Mouse (Mus musculus) T-helper 2 cell (primary cell): ENCODE data around the gene Spryd7.
"Not testable (repeated sequence)": the region's sequence is repeated elsewhere in the genome, so short reads cannot be mapped to it uniquely, and the experiment has no call there.

Source experiments
- in situ Hi-C: fragments of 300-600 bp; cut with MboI, MseI; formaldehyde crosslinking; loops from one replicate; pipeline ENCODE4 v1.15.1; 2025; ENCODE audit warnings: high pct_unique_total_duplicates

The Spryd7 gene

DNA sequence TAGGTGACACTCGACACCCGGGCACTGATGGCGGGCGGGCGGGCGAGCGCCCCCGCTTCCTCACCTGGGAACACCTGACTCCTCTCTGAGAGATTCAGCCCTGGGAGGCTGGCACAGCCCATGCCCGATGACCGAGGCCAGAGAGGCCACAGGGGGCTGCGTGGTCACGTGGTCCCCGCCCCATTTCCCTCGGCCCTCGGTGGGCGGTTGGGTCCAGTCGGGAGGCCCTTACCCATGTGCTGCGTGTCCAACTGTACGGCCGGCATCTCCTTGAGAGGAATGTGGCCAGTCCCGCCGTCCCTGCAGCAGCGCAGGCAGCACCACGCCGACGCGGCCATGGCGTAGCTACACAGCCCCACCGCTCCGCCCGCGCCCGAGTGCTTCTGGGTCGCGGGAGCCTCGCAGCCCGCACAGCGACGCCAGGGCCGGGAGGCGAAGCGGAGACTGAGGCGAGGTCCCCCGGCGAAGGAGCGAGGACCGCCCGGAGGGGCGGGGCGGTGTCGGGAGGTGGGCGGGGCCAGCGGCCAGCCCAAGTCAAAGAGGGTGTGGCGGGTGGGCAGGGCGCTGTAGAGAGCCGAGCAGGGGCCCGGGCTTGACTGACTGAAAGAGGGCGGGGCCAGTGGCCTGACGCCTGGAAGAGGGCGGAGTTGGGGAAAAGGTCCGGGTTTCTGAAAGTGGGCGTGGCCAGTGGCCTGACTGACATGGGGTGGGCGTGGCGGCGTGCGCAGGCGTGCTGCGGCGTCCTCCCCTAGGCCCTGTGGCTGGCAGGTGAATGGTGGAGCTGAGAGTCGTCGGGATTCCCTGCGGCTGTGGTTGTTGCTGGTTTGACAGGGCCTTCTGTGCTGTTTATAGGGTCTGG, at the start of gene Spryd7:
Spryd7 (minus strand) TSS at position 598 of the 859 bp plus-strand sequence.
- in situ Hi-C loops = no loop called here

DNA sequence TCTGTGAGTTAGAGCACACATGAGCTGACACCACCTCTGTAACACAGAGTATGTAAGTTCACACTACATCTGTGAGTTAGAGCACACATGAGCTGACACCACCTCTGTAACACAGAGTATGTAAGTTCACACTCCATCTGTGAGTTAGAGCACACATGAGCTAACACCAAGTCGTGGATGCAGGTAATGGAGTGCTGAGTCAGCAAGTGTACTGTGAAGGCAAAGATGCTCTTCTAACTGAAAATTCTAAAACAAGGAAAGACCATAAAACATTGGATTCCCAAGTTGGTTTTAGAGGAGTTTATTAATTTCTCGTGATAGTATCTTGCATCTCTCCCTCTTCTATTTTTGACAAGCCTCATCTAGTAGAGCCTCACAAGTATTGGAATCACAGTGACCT, 49.4 kb upstream of the Spryd7 start:
- in situ Hi-C loops = not testable (repeated sequence)

DNA sequence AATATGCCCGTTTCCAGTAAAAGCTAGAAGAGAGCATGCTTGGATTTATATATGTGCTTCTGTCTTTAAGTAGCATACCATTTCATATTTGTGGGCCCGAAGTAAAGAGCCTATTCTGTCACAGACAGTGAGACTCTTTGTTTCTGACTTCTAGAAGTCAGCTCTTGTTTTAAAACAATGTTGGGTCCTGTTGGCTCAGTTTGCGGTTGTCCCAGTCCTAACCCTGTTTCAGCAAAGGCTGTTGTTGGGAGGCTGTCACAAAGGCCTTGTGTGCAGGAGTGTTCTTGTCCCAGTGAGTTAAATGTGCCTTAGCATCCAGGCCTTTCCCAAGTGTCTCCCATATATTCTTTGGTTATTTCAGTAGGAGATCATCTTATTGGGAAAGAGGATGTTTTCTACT, 47.4 kb upstream of the Spryd7 start:
- in situ Hi-C loops = no loop called here

DNA sequence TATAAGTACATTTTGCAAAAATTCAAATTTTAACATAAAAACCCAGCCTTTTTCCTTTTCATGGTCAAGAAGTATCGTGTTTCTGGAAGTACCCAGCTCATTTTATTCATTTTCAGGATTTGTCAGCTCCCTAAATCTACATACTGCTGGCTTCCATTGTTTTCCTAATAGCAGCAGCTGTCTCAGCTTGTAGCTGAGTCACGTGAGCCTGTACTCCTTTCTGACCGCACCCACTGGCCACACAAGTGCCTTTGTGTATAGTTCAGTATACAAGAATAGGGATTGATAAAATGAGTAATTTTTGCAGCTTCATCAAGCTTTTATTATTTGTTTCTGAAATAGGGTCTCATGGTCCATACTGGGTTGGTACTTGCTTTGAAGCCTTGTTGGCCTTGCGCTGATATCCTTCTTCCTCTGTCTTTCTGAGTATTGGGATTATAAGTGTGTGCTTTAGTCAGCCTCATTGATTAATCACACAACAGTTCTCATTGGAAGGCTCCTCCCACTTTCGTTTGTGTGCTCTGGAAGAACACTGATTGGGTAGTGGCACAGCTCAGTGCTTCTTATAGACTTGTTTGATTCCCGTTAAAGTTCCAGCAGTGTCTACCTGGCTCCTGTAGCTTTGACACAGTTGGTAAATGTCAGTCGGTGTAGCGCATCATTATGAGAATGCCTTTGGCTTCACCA, 46.5 kb upstream of the Spryd7 start:
- in situ Hi-C loops = no loop called here

DNA sequence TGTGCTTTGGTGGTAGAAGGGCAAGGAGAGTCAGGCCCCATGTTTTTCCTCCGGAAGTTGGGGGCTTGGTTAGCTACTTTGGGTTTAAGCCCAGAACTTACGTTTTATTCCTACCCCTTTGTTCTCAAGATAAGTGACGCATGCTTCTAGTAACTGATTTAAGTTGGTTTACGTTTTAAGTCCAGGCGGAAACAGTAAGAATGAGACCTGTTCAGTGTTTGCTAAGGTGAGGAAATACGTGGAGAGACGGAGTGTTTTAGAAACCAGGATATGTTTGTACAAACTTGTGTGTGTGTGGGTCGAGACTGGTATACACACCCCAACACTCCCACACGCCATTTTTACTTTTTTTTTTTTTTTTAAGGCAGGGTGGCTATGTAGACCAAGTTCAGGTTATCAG, 44.7 kb upstream of the Spryd7 start:
- in situ Hi-C loops = no loop called here

DNA sequence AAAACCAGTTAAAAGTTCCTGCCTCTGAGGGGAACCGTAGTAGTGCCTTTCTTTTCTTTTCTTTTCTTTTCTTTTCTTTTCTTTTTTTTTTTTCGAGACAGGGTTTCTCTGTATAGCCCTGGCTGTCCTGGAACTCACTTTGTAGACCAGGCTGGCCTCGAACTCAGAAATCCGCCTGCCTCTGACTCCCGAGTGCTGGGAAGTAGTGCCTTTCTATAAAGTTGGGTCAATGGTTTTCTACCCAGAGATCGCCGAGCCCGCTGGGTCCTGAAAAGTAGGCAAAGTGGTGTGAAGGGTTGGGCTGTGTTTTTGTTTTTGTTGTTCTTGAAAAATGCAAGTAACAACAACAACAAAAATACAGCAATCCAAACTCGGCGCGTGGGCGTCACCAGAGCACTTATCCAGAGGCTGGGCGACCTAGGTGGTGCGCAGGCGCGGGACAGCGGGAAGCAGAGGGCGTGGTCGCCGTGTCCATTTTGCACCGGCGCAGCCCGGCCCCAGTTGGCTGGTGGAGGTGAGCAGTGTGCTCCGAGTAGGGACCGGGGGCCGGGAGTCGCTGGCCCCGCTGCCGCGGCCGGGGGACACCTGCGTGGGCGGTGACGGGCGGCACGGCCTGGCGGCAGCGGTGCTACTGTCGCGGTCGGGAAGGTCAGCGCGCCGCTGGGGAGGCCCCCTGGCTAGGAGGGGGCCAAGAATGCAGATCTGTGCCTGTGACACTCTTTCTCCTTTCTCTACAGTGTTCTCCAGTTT, 42.5 kb upstream of the Spryd7 start:
- in situ Hi-C loops = no loop called here

DNA sequence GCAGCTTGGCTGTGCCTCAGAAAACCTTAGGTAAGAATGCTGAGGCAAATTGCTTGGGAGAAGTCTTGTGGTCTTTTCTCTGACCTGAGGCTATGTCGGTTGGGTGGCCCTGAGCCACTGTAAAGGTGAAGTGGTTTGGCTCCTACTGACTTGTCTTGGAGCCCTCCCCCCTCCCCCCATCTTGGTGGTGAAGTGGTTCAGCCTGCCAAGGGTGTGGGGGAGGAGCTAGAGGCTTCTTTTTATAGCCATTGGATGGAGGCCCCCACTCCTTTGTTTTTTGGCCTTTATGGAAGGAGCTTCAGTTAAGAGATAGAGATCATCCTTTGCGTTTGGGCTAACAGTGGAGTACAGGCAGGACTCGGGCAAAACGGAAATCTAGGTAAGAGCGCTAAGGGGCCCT, 41.3 kb upstream of the Spryd7 start, which contains the start of gene Trim13:
Trim13 (plus strand) TSS at position 280 of the 400 bp plus-strand sequence.
- in situ Hi-C loops = no loop called here

DNA sequence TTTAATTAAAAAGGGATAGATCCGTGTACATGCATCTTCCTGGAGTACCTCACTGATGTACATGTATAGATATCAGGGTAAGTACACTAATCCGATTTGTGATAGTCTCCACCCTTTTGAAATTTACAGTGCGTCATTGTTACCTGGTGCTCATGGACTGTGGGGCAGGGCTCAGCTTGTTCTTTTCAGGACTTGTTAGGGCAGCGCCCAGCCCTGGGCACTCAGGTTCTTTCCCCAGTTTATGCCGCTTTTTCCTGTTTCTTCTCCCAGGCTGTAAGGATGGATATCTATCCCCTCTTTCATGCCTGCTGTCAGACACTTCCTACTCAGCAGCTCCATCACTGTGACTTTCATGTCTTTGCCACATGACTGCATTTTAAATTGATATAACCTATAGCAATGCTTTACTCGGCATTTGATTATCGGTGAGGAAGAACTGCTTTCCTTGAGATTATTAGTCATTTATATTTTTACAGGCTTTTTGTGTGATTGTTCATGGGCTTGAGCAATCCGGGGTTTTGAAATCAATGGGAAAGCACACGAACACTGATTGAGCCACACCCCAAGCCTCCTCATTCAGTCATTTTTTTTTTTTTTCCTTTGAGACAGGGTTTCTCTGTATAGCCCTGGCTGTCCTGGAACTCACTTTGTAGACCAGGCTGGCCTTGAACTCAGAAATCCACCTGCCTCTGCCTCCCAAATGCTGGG, 40.2 kb upstream of the Spryd7 start:
- in situ Hi-C loops = no loop called here

DNA sequence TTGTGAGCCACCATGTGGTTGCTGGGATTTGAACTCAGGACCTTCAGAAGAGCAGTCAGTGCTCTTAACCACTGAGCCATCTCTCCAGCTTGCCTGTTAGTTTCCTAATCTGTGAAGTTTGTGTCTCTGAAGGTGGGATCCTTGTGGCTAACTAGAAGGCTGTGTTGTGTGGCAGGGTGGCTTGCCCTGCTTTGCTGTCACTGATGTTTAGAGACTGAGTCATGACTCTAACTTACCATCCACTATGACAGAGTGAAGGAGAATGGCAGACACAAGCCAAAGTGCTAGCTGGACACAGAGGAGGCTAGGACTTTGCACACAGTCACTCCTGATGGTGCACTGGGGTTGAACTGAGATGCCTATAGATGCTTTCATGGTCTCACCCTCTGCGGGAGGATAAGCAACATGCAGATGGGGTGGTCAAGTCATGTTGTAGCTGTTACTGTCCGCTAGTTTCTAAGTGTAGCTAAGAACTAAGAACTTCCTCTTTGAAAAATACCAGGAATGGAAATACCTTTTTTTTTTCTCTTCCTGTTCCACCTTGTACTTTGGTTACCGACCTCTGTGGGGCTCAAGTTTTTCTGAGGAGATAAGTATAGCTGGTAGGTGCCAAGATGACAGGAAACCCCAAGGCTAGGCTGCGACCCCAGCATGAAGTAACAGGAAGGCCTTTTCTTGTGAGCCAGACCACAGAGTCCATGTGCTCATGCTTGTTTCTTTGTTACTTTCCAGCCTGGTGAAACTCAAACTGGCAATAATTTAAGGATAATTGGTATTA, 32.8 kb upstream of the Spryd7 start:
- in situ Hi-C loops = no loop called here

DNA sequence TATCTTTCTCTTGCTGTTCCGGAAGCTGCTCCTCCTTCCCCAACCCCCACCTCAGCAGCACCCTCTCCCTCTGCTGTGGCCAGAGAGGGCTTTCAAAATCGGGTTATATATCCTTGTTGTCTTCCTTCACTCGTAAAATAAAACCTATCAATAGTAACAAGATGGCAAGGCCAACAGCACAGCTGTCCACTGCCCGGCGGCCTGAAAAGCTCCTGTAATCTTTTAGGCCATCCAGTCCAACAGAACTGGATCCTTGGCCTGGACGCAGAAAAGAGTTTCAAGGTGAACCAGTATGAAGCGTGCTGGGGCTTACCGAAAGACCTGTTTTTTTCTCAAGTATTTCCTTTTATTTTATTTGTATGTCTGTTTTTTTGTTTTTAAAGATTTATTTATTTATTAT, 19.3 kb upstream of the Spryd7 start:
- in situ Hi-C loops = no loop called here

DNA sequence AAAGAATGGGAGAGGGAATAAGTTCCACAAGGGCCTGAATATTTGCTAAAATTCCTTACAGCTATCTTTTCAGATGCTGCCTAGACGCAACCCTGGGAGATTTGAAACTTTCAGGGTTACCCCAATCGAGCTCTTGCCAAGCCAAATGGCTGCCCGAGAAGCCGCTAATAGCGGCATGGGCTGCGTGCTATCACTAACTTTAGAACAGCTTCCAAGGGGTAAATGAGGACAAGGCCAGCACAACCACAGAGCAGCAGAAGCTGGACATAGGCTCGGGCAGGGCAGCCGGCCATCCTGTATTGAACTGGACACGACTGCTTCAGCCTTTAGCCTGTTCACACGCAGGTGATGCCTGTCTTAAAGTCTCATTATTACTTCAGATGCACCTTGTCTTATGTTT, 18.4 kb upstream of the Spryd7 start:
- in situ Hi-C loops = no loop called here

DNA sequence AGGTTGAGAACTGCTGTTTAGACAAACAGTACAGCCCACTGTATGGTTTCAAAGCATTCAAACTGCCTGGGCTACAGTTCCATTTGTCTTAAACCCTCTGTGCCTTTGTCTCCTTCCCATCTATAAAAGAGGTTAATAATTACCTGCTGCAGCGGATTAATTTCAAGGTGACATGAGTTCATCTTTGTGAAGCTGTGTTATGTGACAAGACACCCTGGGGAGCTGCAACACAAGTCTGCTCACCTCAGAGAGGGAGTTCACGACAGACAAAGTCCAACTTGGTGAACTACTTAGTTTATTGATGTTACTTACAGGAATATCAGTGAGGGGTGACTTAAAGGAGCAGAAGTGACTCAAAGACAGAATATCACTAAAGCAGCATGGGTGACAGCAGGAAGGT, 15.4 kb upstream of the Spryd7 start:
- in situ Hi-C loops = no loop called here

DNA sequence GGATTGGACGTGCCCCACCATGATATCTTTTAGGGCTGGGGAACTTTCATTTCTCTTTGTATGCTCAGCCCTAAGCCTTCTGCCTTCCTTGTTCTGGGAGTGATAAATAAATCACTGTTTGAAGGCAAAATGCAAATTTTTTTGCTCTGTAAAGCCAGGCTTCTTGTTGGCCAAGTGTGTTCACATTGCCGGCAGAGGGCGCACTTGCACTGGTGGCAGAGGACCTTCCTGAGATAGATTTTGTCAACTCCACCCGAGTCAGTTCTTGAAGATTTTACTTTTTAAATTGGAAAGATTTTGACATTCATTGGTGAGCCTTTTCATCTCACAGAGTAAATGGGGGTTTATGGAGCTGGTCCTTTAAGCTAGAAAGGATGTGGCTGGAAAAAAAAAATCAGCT, 14.7 kb upstream of the Spryd7 start:
- in situ Hi-C loops = no loop called here

DNA sequence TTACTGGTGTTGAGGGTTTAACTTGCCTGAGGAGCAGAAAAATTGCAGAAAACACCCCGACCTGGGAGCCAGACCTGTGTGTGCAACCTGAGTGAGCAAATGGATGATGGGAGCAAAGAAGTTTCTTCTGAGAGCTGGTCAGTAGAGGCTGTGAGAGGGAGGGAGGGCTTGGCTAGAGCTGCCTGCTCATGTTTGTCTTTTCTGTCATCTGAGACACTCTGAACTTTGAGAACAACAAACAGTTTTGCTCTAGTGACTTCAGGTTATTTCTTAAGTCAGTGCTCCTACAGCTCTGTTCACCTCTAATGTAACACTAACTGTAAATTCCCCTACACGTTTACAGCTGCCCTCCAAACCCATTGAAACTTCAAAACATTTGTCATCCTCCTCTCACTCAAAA, 12.7 kb upstream of the Spryd7 start:
- in situ Hi-C loops = loop anchor here (10.0 kb wide), 1 partner anchor 885 kb away; the partner anchor contains the start of gene Gucy1b2

DNA sequence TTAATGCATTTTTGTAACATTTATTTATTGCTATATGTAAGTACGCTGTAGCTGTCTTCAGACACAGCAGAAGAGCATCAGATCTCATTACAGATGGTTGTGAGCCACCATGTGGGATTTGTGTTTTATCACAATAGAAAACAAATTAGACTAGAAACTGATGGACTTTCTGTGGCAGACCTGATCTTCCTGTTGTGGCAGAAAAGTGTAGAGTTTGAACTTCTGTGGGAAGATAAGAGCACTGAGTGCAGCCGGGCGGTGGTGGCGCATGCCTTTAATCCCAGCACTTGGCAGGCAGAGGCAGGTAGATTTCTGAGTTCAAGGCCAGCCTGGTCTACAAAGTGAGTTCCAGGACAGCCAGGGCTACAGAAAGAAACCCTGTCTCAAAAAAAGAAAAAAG, 9.5 kb upstream of the Spryd7 start:
- in situ Hi-C loops = loop anchor here (10.0 kb wide), 1 partner anchor 889 kb away; the partner anchor contains the start of gene Gucy1b2

DNA sequence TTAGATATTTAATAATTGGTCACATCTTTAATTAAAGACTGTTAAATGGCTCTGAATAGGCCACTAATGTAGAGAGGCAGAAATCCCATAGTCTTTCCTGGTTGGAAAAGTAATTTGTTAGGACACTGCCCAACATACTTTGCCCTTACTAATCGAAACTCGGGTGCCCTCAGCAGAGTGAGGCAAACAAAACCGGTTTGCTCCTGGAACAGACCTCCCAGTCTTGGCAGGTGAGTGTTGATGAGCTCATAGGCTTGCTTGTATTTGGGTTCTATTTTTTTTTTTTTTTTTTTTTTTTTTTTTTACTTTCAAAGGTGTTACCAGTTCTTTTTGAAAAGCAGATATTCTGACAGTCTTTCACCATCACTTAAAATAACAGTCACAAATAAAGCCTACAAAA, 3.2 kb upstream of the Spryd7 start:
- in situ Hi-C loops = loop anchor here (10.0 kb wide), 1 partner anchor 895 kb away; the partner anchor contains the start of gene Gucy1b2

DNA sequence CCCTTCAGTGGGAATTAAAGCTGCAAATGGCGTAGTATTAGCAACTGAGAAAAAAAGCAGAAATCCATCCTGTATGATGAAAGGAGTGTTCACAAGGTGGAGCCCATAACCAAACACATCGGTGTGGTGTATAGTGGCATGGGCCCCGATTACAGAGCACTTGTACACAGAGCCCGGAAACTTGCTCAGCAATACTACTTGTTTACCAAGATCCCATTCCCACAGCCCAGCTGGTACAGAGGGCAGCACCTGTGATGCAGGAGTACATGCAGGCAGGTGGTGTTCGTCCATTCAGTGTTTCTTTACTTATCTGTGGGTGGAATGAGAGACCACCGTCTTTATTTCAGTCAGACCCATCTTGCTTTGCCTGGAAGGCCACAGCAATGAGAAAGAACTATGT, 2.2 kb upstream of the Spryd7 start:
- in situ Hi-C loops = no loop called here

DNA sequence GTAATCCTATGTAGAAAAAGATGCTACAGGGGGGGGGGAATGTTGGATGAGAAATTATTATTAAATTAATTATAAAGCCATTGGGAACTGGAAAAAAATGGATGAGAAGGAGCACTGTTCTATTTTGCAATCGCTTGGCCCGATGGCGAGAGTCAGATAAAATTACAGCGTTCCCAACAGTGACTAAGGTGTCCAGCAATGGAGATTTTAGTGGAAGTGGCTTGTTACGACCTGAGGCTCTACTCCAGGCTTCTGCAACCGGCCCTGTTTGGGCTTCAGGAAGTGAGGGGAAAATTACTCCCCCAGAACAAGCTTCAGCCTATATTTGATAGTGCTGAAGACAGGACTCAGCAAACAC, 776 bp downstream of the Spryd7 start:
- in situ Hi-C loops = no loop called here

DNA sequence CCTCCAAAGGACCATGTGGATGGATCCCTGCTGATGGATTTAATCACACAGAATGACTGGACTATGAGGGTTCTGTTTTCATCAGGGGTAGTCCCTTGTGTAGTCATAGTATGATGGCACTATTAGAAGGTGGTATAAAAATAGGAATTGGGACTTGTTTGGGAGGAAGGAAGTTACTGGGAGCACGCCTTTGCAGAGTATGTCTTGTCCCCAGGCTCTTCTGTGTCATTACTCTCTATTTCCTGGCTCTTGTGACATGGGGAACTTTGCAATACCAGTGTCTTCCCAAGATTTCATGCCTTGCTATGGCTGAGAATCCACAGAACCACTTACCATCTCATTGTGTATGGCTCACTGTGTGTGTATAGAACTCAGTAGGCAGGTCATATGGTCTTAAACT, 8.1 kb downstream of the Spryd7 start:
- in situ Hi-C loops = no loop called here

DNA sequence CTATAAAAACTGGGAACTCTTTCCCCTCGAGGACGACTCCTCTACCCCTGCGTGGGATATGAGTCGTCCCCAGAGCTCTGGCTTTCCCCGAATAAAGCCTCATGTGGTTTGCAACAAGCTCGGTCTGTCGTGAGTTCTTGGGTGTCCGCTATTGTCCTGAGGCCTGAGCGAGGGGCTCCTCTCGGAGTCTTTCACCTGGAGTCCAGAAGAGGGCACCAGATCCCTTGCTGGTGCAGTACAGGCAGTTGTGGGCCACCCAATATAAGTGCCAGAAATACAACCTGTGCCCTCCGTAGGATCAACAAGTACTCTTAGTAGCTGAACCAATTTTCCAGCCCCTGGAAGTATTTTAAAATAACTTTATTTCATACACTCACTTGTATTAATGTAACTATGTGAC, 18.9 kb downstream of the Spryd7 start:
- in situ Hi-C loops = not testable (repeated sequence)
